Comparison of ENCODE assay signal across 20 mouse cellular contexts in the genomic region with DNA sequence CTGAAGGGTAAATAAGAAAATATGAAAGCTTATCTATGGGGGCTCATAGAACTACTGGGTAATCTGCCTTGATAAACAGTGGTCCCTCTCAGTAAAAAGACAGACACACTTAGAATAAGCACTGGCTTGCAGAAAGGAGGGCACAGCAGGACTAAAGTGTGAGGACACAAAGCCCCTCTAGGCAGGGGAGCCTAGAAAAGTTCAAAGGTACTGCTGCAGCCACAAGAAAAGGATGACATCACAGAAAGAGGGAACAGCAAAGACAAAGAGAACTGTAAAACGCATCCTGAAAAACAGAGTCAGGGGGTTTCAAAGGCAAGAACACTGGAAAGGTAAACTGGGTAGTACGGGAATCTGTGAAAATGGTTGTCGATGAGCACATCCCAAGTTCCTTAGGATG. TPM values are rescaled to one million over a fixed set of nuclear protein-coding genes. Genes with fewer than 3 reads are reported as not detected.
DNase-seq lines count a peak whose midpoint lies in the region; ATAC-seq and TF ChIP-seq lines count a peak whose summit lies in the region.
"Had no signal": no experiment of that assay in that cellular context is flagged by ENCODE, and none has a peak within 500 bp of the region (broad histone marks: within the 10 kb centered on the region; RNA-seq: fewer than 3 reads in every experiment).

No protein-coding gene starts in this region.

- peak overlapping the region; percentile 35 for H3K4me3 ChIP-seq in heart, embryonic 16.5 days (ENCODE audit: low read length)
- no peak overlapping the region for H3K4me3 ChIP-seq in liver, embryonic 14.5 days (ENCODE audit: insufficient read depth in 1 of 2, low read depth in 2 of 2, low read length in 2 of 2)
- no peak overlapping the region; the same call in 1 of the 2 replicates for H3K4me3 ChIP-seq in midbrain, embryonic 16.5 days (ENCODE audit: low read depth, low read length)
- no peak overlapping the region for H3K4me3 ChIP-seq in stomach, postnatal 0 days (ENCODE audit: low read depth, low read length)
- no peak overlapping the region for H3K4me3 ChIP-seq in cerebellum, adult 2 months (replicated peaks; ENCODE audit: insufficient read depth, low read depth, low read length)
- no peak overlapping the region for H3K4me3 ChIP-seq in lung, postnatal 0 days (ENCODE audit: low read depth, low read length)
- H3K4me3 ChIP-seq: layer of hippocampus, adult 2 months; stomach, embryonic 15.5 days had no signal

- 65% methylated on average over 3 of the region's 3 CpGs for WGBS in heart, embryonic 16.5 days
- WGBS in liver, embryonic 14.5 days (ENCODE audit: insufficient replicate concordance), result 75% methylated on average over 3 of the region's 3 CpGs
- 53% methylated on average over 3 of the region's 3 CpGs for WGBS in midbrain, embryonic 16.5 days
- 78% methylated on average over 3 of the region's 3 CpGs for WGBS in stomach, postnatal 0 days
- 72% methylated on average over 3 of the region's 3 CpGs for WGBS in cerebellum, adult 2 months
- 84% methylated on average over 3 of the region's 3 CpGs for WGBS in lung, postnatal 0 days

- TF ChIP-seq POLR2A in cerebellum, adult 2 months (IDR thresholded peaks at IDR 0.05; ENCODE audit: borderline replicate concordance, insufficient read depth, low read length), result no peak

- no peak overlapping the region for H3K27ac ChIP-seq in heart, embryonic 16.5 days (ENCODE audit: low read length)
- H3K27ac ChIP-seq in liver, embryonic 14.5 days, result no peak overlapping the region
- no peak overlapping the region for H3K27ac ChIP-seq in midbrain, embryonic 16.5 days (ENCODE audit: low read length)
- no peak overlapping the region for H3K27ac ChIP-seq in stomach, postnatal 0 days (replicated peaks)
- H3K27ac ChIP-seq in cerebellum, adult 2 months (ENCODE audit: insufficient read depth, low read length), result no peak overlapping the region
- no peak overlapping the region for H3K27ac ChIP-seq in lung, postnatal 0 days (ENCODE audit: low read length)
- H3K27ac ChIP-seq: layer of hippocampus, adult 2 months; liver, embryonic 15.5 days; stomach, embryonic 15.5 days had no signal

- no peak for DNase-seq in heart, postnatal 4 days
- DNase-seq in liver, embryonic 14.5 days (ENCODE audit: low read depth in 3 of 3, low spot score in 3 of 3), result no peak
- no peak for DNase-seq in liver
- no peak for DNase-seq in stomach, postnatal 0 days (ENCODE audit: low spot score)
- no peak for DNase-seq in cerebellum, adult 2 months
- DNase-seq in lung, postnatal 0 days (ENCODE audit: low spot score), result no peak
- DNase-seq: adrenal gland, postnatal 25 days; cerebellum, adult 8-10 months; forebrain, postnatal 0 days; heart, postnatal 36 days; kidney, postnatal 10 days; left cerebral cortex, postnatal 4 days; lung, postnatal 14 days had no signal

- no peaks in the 10 kb centered on the region for H3K36me3 ChIP-seq in heart, embryonic 16.5 days (ENCODE audit: control insufficient read depth, insufficient read depth)
- no peaks in the 10 kb centered on the region for H3K36me3 ChIP-seq in liver, embryonic 14.5 days (replicated peaks; ENCODE audit: control insufficient read depth, insufficient read depth, low read depth)
- H3K36me3 ChIP-seq in midbrain, embryonic 16.5 days (ENCODE audit: control insufficient read depth, insufficient read depth, low read length), result no peaks in the 10 kb centered on the region
- no peaks in the 10 kb centered on the region for H3K36me3 ChIP-seq in stomach, postnatal 0 days (ENCODE audit: control insufficient read depth, insufficient read depth, low read length)
- no peaks in the 10 kb centered on the region for H3K36me3 ChIP-seq in lung, postnatal 0 days (ENCODE audit: insufficient read depth, low read length)
- H3K36me3 ChIP-seq: liver, embryonic 15.5 days; stomach, embryonic 15.5 days had no signal

- no peaks in the 10 kb centered on the region for H3K27me3 ChIP-seq in heart, embryonic 16.5 days (ENCODE audit: control insufficient read depth, insufficient read depth, low read length)
- H3K27me3 ChIP-seq in liver, embryonic 14.5 days (ENCODE audit: control insufficient read depth, insufficient read depth, low read length), result no peaks in the 10 kb centered on the region
- no peaks in the 10 kb centered on the region for H3K27me3 ChIP-seq in midbrain, embryonic 16.5 days (ENCODE audit: control insufficient read depth, insufficient read depth, low read depth, low read length)
- H3K27me3 ChIP-seq in stomach, postnatal 0 days (ENCODE audit: control insufficient read depth, insufficient read depth, low read length), result no peaks in the 10 kb centered on the region
- no peaks in the 10 kb centered on the region for H3K27me3 ChIP-seq in cerebellum, adult 2 months (ENCODE audit: control insufficient read depth, insufficient read depth, low read length)
- H3K27me3 ChIP-seq in lung, postnatal 0 days (replicated peaks; ENCODE audit: insufficient read depth, low read length), result no peaks in the 10 kb centered on the region
- H3K27me3 ChIP-seq: liver, embryonic 15.5 days; megakaryocyte, embryonic 14.5 days; stomach, embryonic 15.5 days had no signal

- peak overlapping the region; percentile 61; the same call in 1 of the 2 replicates for H3K9ac ChIP-seq in heart, embryonic 16.5 days (ENCODE audit: low read length)
- H3K9ac ChIP-seq in liver, embryonic 14.5 days (replicated peaks), result no peak overlapping the region
- H3K9ac ChIP-seq in midbrain, embryonic 16.5 days (ENCODE audit: low read depth, low read length), result no peak overlapping the region
- no peak overlapping the region for H3K9ac ChIP-seq in stomach, postnatal 0 days (ENCODE audit: low read length)
- H3K9ac ChIP-seq in lung, postnatal 0 days (replicated peaks; ENCODE audit: low read depth), result no peak overlapping the region
- H3K9ac ChIP-seq: forebrain, postnatal 0 days; liver, embryonic 15.5 days; stomach, embryonic 15.5 days had no signal

- H3K9me3 ChIP-seq in heart, embryonic 16.5 days (replicated peaks; ENCODE audit: control insufficient read depth, low read length), result no peaks in the 10 kb centered on the region
- H3K9me3 ChIP-seq in liver, embryonic 14.5 days (ENCODE audit: control insufficient read depth, low read length), result no peaks in the 10 kb centered on the region
- no peaks in the 10 kb centered on the region for H3K9me3 ChIP-seq in midbrain, embryonic 16.5 days (replicated peaks; ENCODE audit: control insufficient read depth, low read length, poor library complexity, severe bottlenecking)
- H3K9me3 ChIP-seq in stomach, postnatal 0 days (ENCODE audit: control insufficient read depth, low read length), result no peaks in the 10 kb centered on the region
- H3K9me3 ChIP-seq in lung, postnatal 0 days (ENCODE audit: low read length), result no peaks in the 10 kb centered on the region
- H3K9me3 ChIP-seq: liver, embryonic 15.5 days; megakaryocyte, embryonic 14.5 days; stomach, embryonic 15.5 days had no signal

- peaks cover 14% of the 10 kb centered on the region for H3K4me1 ChIP-seq in heart, embryonic 16.5 days (ENCODE audit: control insufficient read depth, insufficient read depth, low read length)
- H3K4me1 ChIP-seq in liver, embryonic 14.5 days (replicated peaks; ENCODE audit: control insufficient read depth in 2 of 2, insufficient read depth in 2 of 2, low read length in 1 of 2), result peaks cover 6 to 7% of the 10 kb centered on the region in 2 experiments; a peak in 3 of 4 replicates
- H3K4me1 ChIP-seq in midbrain, embryonic 16.5 days (ENCODE audit: control insufficient read depth, insufficient read depth, low read length), result peaks cover 17% of the 10 kb centered on the region
- H3K4me1 ChIP-seq in stomach, postnatal 0 days (replicated peaks; ENCODE audit: control insufficient read depth, insufficient read depth), result no peaks in the 10 kb centered on the region
- H3K4me1 ChIP-seq in cerebellum, adult 2 months (ENCODE audit: control insufficient read depth, insufficient read depth, low read length), result peaks cover 3% of the 10 kb centered on the region; the same call in 1 of the 2 replicates
- no peaks in the 10 kb centered on the region for H3K4me1 ChIP-seq in lung, postnatal 0 days (ENCODE audit: insufficient read depth, low read depth, low read length)

- TF ChIP-seq CTCF in liver, embryonic 14.5 days (IDR thresholded peaks at IDR 0.05; ENCODE audit: low read depth), result no peak
- TF ChIP-seq CTCF in stomach, postnatal 0 days (IDR thresholded peaks at IDR 0.05; ENCODE audit: low read depth), result no peak
- no peak for TF ChIP-seq CTCF in cerebellum, adult 2 months (IDR thresholded peaks at IDR 0.05; ENCODE audit: borderline replicate concordance, insufficient read depth, low read depth, low read length)
- TF ChIP-seq CTCF in lung, postnatal 0 days (IDR thresholded peaks at IDR 0.05), result no peak

- H3K4me2 ChIP-seq in heart, embryonic 16.5 days (ENCODE audit: low read depth, low read length), result peak overlapping the region; percentile 64
- peak overlapping the region; percentile 72; the same call in 1 of the 2 replicates for H3K4me2 ChIP-seq in liver, embryonic 14.5 days (ENCODE audit: low read depth)
- H3K4me2 ChIP-seq in midbrain, embryonic 16.5 days (ENCODE audit: low read length), result peak overlapping the region; percentile 63; the same call in 1 of the 2 replicates
- H3K4me2 ChIP-seq in stomach, postnatal 0 days (replicated peaks; ENCODE audit: low read depth), result peak overlapping the region; percentile 75
- no peak overlapping the region for H3K4me2 ChIP-seq in lung, postnatal 0 days (replicated peaks; ENCODE audit: low read depth, low read length)

- no peak for ATAC-seq in heart, embryonic 16.5 days (replicated peaks; ENCODE audit: extremely low read depth, insufficient read depth, low FRiP score)
- no peak for ATAC-seq in liver, embryonic 14.5 days (ENCODE audit: insufficient read depth)
- no peak for ATAC-seq in midbrain, embryonic 16.5 days
- no peak for ATAC-seq in stomach, postnatal 0 days (ENCODE audit: low FRiP score, low TSS enrichment)
- no peak for ATAC-seq in lung, postnatal 0 days
- ATAC-seq: forebrain, postnatal 0 days; intestine, postnatal 0 days had no signal

- no peak for TF ChIP-seq EP300 in liver, embryonic 14.5 days (IDR thresholded peaks at IDR 0.05; ENCODE audit: low read depth)
- TF ChIP-seq EP300 in stomach, postnatal 0 days (optimal IDR thresholded peaks at IDR 0.05), result no peak
- no peak for TF ChIP-seq EP300 in lung, postnatal 0 days (IDR thresholded peaks at IDR 0.05)

RNA-seq across cellular contexts. Expression of gene Hacd1, which starts 2.3 kb away (rescaled TPM):
- polyA plus RNA-seq in heart, embryonic 16.5 days (2015; fragmentation: Nextera tagmentation; extraction: Ambion mirVana), result 242 and 249 TPM in 2 replicates
- 100 to 1,000 TPM; 208 to 229 TPM for total RNA-seq in heart, postnatal 4 days (2021)
- 20.6 and 30.3 TPM in 2 replicates for polyA plus RNA-seq in liver, embryonic 14.5 days (2012; rRNA removed)
- polyA plus RNA-seq in liver, embryonic 14.5 days (2014; fragmentation: Nextera tagmentation; extraction: Ambion mirVana), result 58.0 and 60.7 TPM in 2 replicates
- polyA plus RNA-seq in midbrain, embryonic 16.5 days (2015; fragmentation: Nextera tagmentation; extraction: Ambion mirVana), result 74.7 and 81.8 TPM in 2 replicates
- 200 and 217 TPM in 2 replicates for polyA plus RNA-seq in stomach, postnatal 0 days (2015; fragmentation: Nextera tagmentation; extraction: Ambion mirVana)
- 32.3 and 34.7 TPM in 2 replicates for polyA plus RNA-seq in cerebellum, adult 2 months (2012; rRNA removed)
- 105 and 106 TPM in 2 replicates for polyA plus RNA-seq in lung, postnatal 0 days (2015; fragmentation: Nextera tagmentation; extraction: Ambion mirVana)

RNA-seq across cellular contexts. Expression of gene Stam, which starts 20.3 kb away (rescaled TPM):
- 51.9 and 56.9 TPM in 2 replicates for polyA plus RNA-seq in heart, embryonic 16.5 days (2015; fragmentation: Nextera tagmentation; extraction: Ambion mirVana)
- 10 to 100 TPM; 42.9 to 45.6 TPM for total RNA-seq in heart, postnatal 4 days (2021)
- polyA plus RNA-seq in liver, embryonic 14.5 days (2012; rRNA removed), result 8.3 and 10.4 TPM in 2 replicates
- 24.8 and 25.6 TPM in 2 replicates for polyA plus RNA-seq in liver, embryonic 14.5 days (2014; fragmentation: Nextera tagmentation; extraction: Ambion mirVana)
- polyA plus RNA-seq in midbrain, embryonic 16.5 days (2015; fragmentation: Nextera tagmentation; extraction: Ambion mirVana), result 141 and 147 TPM in 2 replicates
- polyA plus RNA-seq in stomach, postnatal 0 days (2015; fragmentation: Nextera tagmentation; extraction: Ambion mirVana), result 34.3 and 35.6 TPM in 2 replicates
- polyA plus RNA-seq in cerebellum, adult 2 months (2012; rRNA removed), result 59.4 and 64.3 TPM in 2 replicates
- 46.7 and 51.8 TPM in 2 replicates for polyA plus RNA-seq in lung, postnatal 0 days (2015; fragmentation: Nextera tagmentation; extraction: Ambion mirVana)
